Mouse (Mus musculus): ENCODE measurements at regions not wholly inside any gene's neighbourhood (a gene's known extent, or its start where the extent isn't known, plus 50 kb on each side); places are given as distances from the start of the nearest gene placed in this dataset.
A peak's percentile ranks its signal among the peaks of the same experiment; 100 is the strongest.

- no peak for DNase-seq (ENCODE audit: low read depth, low spot score)
Observed at GRCm38 (mm10) chr14:56313969-56314368, 50.9 kb upstream of the Atp12a start.

- DNase-seq (ENCODE audit: low read depth, low spot score): peak; percentile 25
Observed at GRCm38 (mm10) chr14:56314459-56314858, 50.4 kb upstream of the Atp12a start.
